Mouse (Mus musculus) cerebral cortex, adult 2 months (tissue): Measurements from ENCODE around the gene Eepd1.

ENCODE experiments used
- WGBS: fragments of 180-500 bp; shearing (Covaris S2); methylation state at CpG from one replicate; pipeline ENCODE4 v1.1.7; 2018; 5-methylcytosine and 5-hydroxymethylcytosine counted together

Gene Eepd1

DNA sequence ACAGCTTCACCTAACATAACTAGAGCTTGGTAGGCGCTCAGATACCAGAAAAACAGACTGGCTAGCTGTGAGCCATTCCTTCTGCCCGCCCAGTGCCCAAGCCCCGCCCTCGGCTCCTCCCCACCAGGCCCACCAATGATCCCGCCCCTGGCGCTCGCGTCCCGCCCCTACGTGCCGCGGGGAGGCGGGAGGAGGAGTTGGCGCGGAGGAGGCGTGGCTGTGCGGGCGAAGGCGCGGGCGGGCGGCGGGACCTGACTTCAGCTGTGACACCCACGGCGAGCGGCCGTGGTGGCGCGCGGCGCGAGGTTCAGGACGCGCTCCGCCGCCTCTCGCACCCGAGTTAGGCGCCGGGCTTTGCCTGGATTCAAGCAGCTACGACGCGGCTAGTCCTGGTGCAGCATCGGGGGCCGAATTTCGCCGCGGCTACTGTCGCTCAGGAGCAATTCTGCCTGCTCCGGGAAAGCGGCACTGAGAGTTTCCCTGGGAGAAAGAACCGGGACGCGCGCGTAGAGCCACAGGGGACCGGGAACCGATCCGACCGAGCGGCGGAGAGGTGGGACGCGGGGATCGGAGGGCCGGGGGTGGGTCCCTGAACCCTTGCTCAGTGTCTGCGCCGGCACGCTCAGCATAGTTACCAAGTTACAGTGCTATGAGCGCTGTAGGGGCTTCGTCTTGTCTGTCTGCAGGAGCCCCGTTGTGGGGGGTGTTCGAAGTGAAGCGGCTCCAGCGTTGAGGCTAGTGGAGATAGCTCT is at the start of gene Eepd1:
Eepd1 (plus strand) TSS at position 204 of the 752 bp plus-strand sequence.
- under 1% methylated on average over 75 of the region's 75 CpGs for WGBS

DNA sequence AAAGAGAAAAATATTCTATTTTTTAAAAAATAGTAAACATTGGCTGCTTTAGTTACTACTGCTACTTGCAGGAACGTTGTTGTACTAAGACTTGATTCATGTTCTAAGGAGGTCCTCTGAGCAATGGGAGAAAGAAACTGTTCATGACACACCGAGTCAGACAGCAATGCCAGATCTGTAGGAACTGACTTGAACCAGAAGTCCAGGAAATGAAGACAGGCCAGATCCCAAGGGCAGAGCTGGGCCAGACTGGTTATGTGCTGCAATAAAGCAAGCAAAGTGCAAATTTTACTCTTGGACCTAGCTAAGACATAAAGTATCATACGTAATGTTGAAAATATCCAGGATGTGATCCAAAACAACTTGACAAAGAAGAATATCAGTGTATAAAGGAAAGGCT is 42.5 kb upstream of the Eepd1 start:
- WGBS: 89% methylated on average over 3 of the region's 3 CpGs

DNA sequence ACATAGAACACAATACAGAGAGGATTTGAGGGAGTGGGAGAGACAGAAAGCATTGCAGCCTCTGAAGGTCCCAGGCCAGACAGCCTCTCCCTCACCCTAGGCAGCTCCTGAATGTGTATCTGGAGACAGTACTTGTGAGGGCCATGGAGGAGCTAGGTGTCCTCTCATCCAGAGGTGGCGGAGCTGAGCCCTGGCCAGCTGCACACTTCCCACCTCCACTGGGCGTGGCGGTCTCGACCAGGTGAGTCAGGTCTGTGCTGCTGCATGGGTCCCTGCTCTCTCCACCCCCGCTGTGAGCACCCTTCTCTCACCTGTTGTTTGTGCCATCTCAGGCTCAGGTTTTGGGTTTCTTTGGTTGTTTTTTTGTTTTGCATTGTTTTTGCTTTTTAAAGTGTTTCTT is 41.3 kb upstream of the Eepd1 start:
- 97% methylated on average over 5 of the region's 5 CpGs for WGBS

DNA sequence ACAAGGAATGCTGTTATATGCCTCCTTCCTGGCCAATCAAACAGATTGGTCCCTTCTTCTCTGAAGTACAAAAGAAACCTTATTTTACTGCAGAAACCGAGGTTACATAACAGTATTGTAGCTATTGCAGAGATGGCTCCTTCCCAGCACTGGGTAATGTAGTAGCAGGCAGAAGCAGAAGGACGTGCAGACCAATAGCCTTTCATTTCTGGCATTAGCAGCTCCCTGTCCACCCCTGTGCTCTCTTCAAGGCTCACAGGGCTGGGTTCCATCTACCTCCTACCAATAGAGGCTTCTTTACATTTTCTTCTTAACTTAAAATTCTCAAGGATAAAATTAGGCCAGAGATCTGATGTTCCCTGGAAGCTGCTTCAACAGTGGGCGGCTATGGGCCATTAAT is 38.3 kb upstream of the Eepd1 start:
- WGBS: 37% methylated on average over 3 of the region's 3 CpGs

DNA sequence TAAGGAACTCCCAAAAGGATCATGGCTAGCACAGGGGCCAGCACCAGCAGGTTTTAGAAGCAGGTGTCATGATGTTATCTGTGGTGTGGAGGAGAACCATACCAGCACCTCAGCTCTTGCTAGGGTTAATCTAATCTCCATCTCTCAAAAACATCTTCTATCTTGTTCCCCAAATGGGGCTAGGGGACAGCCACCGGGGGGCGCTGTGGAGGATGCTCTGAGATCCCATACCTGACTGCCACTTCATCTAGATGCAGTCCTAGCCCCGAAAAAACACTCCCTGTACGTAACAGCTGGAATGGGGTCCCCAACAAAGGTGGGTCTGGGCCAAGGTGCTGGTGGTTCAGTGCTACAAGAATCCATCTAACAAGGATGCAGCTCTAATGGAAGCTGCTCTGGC is 31.0 kb upstream of the Eepd1 start:
- 66% methylated on average over 4 of the region's 4 CpGs for WGBS

DNA sequence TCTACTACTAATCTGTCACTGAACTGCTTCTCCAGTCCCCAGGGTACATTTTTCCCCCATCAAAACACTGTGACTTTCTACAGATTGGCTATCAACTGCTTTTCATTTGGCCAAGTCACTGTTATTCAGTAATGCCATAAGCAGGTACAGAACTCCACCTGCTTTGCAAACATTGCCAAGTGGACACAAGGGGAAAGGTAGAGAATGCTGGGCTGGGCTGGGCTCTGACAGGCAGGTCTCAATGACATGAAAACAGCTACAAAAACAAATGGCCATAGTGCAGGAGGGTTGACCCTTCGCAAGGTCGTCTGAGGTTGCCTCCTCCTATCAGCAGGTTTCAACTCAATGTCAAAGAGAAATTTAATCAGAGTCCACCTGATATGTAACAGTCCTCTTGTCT is 26.3 kb upstream of the Eepd1 start:
- 92% methylated on average over 2 of the region's 2 CpGs for WGBS

DNA sequence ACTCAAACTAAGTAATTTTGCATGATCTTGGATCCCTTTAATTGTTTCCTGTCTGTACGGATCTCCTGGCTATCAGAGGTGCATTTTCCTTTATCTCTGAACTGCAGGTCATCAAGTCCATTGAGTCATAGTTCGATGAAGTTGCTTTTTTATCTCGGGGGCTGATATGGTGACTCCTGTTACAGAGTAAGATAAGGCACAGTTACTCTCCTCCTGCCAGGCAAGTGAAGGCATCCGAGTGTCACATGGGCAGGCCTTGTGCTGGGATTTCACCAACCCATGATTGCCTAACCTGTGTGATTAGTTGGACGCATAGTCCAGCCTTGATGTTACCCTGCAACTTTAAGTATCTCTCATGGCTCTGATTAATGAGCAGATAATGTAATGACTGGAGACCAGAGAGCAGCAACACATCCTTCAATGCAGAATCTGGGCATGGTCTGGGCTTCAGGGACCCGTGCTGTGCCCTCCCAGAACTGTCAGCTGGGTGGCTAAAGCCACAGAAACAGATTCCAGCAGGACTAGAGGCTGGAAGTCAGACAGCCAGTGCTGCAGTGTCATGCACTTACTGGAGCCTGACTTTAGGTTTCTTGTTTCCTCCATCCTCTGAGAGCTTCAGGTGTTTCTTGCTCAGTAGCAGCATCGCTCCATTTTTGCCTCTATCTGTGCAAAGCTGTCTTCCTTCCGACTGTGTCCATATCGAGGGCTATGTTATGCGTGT is 20.4 kb upstream of the Eepd1 start:
- 87% methylated on average over 10 of the region's 10 CpGs for WGBS

DNA sequence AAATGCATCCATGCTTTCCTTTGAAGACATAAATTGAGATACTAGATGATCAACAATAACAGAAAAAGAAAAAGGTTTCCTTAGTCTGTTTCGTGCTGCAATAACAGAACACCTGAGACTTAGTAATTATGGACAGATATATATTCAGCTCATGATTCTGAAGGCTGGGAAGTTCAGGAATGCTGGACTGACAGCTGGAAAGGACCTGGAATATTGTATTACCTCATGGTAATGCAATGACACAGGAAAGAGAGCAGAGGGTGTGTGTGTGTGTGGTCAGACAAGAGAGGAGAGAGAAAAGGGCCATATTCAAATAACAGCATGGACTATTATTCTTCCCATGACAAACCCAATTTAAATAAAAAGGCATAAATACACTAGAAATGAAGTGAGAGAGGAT is 17.0 kb upstream of the Eepd1 start:
- WGBS: 93% methylated on average over 1 of the region's 1 CpGs

DNA sequence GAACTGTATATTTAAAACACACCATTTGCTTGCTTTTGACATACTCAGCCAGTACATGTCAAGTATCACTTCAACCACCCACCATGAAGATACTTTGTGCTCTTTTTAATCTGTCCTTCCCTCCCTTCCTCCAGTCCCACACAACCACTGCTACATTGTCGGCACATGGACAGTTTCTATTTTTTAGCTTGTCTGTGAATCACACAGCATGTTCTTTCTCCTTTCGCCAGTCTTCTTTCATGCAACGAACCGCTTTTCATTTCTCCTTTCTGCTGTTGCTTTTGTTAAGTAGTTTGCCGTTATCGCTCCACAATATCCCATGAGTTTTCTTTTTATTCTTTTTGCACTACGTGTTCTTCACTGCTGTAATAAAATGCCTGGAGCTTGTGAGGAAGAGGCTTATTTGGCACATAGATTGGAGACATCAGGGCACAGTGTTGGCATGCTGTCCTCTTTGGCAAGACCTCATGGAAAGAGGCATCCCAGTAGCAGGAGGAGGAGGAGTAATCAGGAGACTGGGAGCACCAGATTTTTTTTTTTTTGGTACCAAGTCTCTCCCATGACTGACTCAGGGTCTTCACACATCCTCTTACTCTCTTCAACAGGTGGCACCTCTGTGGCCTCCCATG is 1.8 kb upstream of the Eepd1 start:
- 61% methylated on average over 7 of the region's 7 CpGs for WGBS

DNA sequence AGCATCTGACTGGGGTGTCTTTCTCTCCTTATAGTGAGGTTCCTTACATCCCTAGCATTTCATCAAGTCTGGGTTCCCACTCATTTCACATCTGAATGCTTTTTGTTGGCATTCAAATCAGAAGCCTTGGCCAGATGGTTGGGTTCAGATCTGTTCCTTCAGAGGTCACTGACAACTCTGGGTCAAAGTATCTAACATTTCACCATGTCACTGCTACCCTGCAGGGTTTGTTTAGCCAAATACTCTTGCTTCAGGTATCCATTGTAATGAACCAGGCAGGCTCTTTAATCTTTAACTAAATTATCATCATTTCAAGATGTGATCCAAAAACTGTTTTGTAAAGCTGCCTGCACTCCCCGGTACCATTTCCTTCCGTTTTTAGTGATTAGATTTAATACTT is 671 bp upstream of the Eepd1 start:
- 57% methylated on average over 2 of the region's 2 CpGs for WGBS

DNA sequence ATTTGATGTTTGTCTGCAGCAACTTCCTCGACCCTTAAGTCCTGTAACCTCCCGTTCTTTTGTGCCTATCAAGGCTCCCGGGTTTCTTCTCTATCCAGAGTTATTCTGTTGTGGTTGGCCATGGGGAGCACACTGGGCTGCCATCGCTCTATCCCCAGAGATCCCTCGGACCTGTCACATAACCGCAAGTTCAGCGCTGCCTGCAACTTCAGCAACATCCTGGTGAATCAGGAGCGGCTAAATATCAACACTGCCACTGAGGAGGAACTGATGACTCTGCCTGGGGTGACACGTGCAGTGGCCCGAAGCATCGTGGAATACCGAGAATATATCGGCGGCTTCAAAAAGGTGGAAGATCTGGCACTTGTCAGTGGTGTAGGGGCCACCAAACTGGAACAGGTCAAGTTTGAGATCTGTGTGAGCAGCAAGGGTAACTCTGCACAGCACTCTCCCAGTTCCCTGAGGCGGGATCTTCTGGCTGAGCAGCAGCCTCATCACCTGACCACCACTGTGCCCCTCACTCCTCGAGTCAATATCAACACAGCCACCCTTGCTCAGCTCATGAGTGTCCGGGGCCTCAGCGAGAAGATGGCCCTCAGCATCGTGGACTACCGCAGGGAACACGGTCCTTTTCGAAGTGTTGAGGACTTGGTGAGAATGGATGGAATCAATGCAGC is 1.1 kb downstream of the Eepd1 start:
- WGBS: 55% methylated on average over 22 of the region's 22 CpGs

DNA sequence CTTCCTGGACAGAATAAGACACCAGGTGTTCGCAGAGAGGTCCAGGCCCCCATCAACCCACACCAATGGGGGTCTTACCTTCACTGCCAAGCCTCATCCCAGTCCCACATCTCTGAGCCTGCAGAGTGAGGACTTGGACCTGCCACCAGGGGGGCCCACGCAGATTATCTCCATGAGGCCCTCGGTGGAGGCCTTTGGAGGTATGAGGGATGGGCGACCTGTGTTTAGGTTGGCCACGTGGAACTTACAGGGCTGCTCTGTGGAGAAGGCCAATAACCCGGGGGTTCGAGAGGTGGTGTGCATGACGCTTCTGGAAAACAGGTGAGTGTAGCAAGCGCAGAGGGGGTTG is 1.6 kb downstream of the Eepd1 start:
- 85% methylated on average over 9 of the region's 9 CpGs for WGBS

DNA sequence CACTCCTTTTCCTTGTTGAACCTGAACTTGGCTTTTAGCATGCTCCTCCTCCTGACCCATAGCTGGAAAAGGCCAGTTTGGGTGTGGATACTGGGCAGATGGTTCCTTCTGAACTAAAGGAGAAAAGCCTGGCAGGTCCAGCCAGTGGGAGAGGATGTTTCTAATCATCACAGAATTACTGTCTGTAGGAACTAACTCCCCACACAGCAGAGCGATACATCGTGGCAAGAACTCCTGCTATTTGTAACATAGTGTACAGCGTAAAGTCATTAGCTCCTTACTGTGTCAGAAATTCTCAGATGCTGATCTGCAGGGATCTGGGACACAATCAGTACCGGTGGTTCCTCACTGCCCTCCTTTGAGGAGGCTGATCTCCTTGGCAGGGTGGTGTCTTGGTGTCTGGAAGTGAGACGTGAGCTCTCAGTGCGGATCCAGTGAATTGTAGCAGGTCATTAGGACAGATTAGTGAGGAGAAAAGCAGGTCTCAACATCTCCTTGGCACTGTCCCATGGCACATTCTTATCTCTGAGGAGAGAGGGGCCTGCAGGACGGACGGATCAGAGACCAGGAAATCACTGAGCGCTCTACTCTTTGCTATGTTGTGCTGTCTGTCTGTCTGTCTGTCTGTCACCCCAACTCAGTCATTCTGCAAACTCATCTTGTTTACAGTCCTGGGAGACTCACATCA is 2.7 kb downstream of the Eepd1 start:
- 45% methylated on average over 9 of the region's 9 CpGs for WGBS

DNA sequence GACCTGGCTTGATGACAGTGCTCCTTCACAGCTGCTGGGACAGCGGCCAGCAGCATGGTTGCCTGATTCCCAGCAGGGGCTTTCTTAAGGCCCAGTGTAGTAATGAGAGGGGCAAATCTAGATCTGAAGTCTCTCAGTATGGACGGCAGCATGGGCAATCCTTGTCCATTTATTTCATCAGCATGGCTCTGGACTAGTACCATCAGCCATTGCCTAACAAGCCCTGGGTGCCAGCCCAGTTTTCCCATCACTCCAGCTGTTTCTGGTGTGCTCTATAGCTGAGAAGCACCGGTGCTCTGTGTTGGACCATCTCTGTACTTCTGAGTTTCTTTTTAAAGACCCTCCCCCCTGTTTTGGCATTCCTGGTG is 3.3 kb downstream of the Eepd1 start:
- WGBS: 39% methylated on average over 3 of the region's 3 CpGs

DNA sequence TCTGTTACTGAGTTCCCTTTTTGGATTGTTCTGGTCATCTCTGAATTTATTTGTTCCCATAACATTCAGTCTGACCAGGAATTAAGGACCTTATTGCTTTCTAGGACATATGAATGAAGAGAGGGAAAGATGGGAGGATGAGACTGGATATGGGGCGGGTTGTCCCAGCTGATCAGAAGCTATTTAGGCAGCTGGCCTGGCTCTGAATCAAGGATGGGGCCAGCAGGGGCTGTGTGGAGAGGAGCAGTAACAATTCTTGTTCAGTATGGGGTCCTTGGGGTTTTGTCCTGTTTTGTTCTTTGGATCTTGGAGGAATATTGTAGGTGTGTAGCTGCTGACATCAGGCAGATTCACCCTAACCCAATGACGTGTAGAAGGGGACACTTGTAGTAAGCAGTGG is 3.7 kb downstream of the Eepd1 start:
- 60% methylated on average over 2 of the region's 2 CpGs for WGBS

DNA sequence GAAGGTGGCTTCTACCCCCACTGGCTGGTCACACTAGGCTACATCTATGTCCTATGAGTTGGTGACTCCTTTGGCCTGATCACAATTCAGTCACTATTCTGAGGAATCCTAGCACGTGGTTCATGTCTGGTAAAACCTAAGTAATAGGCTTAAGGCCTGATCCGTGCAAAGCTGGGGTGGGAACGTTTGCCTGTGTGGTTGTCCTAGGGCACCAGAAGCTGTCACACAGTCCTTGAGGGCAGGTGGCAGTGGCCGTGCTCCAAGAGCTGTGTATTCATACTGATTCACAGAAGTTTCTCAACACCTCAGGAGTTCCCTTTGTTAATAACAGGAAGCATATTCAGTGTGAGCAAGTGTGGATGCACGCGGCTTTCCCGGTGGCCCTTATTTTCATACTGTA is 4.1 kb downstream of the Eepd1 start:
- WGBS: 50% methylated on average over 7 of the region's 7 CpGs

DNA sequence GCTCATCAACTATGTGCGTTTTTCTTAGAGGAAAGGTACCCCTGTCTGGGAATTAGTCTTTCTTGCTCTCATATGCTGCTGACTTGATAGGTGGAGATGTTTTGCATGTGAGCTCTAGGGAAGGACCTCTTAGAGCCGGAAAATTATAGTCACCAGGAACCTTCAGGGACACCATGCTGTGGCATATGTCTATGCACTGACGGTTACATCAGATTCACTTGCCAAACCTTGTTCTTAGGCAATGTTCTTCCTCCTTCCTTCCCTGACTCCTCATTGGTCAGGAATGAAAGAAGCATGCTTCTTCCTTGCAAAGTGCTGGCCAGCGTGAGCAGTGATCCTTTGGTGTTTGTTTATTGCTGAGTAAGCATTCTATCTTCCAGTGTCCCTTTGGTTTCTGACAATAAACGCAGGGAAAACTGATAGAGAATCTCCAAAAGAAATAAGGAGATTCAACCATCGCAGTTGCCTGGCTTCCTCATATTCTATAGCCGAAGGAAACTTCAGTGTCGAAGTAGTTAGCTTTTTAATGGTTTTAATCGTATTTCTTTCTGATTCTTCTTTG is 5.0 kb downstream of the Eepd1 start:
- 73% methylated on average over 9 of the region's 9 CpGs for WGBS

DNA sequence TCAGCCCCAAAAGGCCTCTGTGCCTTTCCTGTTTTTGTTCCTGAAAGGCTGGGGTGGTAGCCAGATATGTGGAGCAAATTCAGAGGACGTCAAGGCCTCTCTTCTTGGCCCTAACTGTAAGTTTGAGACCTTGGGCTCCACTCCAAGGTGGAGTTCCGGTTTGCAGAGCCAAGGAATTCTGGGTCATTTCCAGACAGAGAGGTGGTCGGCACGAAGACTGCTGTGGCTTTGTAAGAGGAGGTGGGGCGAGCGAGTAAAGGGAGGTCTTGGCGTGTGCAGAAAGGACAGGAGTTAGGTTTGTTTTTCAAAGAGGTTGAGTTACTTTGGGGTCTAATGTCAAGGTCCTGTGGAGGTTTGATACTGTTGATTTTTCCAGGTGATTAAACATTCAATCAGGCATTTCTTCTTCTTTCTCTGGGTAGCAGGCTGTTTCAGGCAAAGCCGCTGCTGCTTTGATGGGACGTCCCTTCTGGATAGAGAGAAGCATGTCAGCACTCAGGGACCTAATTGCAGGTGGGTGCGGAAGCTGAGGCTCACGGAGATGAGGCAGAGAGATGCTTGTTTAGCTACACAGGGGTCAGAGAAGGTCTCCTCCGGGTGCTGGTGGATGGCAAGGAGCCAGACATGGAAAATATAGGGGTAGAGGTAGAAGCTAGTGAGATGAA is 6.2 kb downstream of the Eepd1 start:
- 61% methylated on average over 12 of the region's 12 CpGs for WGBS

DNA sequence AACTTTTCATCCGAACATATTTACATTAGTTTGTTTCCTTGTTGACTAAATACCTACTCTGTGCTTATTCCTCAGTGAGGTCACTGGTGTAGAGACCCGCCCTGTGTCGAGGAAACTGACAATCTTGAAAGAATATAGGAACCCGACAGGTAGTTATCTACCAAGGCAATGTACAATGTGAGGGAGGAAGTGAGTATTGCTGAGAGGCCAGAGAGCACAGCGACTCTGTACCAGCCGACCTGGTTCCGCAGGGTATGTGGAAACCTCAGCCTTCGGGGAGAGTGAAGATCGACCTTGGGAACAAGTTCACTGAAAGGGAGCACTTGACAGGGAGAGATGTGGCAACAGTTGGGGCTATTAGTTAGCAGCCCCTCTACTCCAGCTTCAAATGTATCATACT is 7.2 kb downstream of the Eepd1 start:
- 93% methylated on average over 9 of the region's 9 CpGs for WGBS

DNA sequence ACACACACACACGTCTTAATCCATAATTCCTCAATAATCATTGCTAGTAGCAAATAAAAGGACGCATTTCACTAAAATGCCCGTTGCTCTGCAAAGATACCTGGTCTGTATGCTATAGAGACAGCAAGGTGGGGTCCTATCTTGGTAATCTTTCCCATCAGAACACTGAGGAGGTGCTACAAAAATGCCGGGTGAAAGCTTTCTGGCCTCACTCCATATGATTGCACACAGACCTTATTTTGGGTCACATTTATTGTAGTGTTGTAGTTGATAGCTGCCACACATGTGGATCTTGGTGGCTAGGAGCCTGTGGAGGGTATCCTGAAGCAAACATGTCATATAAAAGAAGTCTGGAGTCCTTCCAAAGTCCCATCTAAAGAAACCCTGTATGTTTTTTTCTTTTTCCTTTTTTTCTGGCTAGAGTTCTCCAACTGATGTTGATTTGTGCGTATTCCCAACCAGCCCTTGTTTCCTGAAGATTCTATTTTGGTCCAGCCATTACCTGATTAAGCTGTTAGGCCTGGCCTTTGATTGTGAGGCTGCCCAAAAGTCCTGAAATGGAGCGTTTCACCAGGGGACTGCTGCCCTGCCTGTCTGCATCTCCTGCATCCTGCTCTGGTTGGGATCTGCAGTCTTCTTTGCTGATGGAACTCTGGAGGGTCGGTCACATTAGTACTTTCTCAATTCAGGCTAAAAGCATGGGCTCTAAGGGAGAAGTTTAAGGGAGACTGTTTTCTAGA is 8.0 kb downstream of the Eepd1 start:
- WGBS: 88% methylated on average over 7 of the region's 7 CpGs
